Mouse (Mus musculus) cortical plate, adult 2 months (tissue): ENCODE results near the gene Atp2b2. TPM values are rescaled to one million over a fixed set of nuclear protein-coding genes. Genes with fewer than 3 reads are reported as not detected.

Experiments used
- H3K27ac ChIP-seq: fragments of 200-500 bp; 2 replicates; pipeline ENCODE4 v1.5.1; 2012; ENCODE audit warnings: low read length, control low read depth, inconsistent platforms; ENCODE audit not compliant: insufficient read depth
- H3K4me1 ChIP-seq: fragments of 200-500 bp; 2 replicates; pipeline ENCODE4 v1.6.1; 2011; ENCODE audit warnings: low read length; ENCODE audit not compliant: control insufficient read depth, insufficient read depth
- H3K4me3 ChIP-seq: fragments of 200-500 bp; 2 replicates; pipeline ENCODE4 v1.5.1; 2011; ENCODE audit warnings: mild to moderate bottlenecking, low read length, control low read depth; ENCODE audit not compliant: insufficient read depth
- CTCF ChIP-seq: fragments of 200-500 bp; IDR thresholded peaks from 2 replicates; pipeline ENCODE4 v1.5.1; 2011; ENCODE audit warnings: mild to moderate bottlenecking, control low read depth, low read length; ENCODE audit not compliant: insufficient read depth; ENCODE audit errors: extremely low read depth
- POLR2A ChIP-seq: fragments of 200-500 bp; IDR thresholded peaks from 2 replicates; pipeline ENCODE4 v1.6.1; 2011; ENCODE audit warnings: mild to moderate bottlenecking, low read length, control low read depth; ENCODE audit not compliant: insufficient read depth; ENCODE audit errors: extremely low read depth
- polyA plus RNA-seq: library from polyadenylated mRNA; depleted of rRNA; stranded (reverse); fragments of >200 nt; gene quantifications from 2 replicates; pipeline ENCODE4 v1.2.3, GENCODE M21; 2012

The Atp2b2 gene
- polyA plus RNA-seq, 1 experiment = 238 TPM

GRCm38 (mm10) chr6:113884806-113885205 lies 157.6 kb downstream of the Atp2b2 start:
- Histone ChIP-seq H3K27ac (no peak overlapping the region), H3K4me3 (no peak overlapping the region), H3K4me1 (peaks cover 38% of the 10 kb centered on the region)
- TF ChIP-seq CTCF (no peak), POLR2A (no peak)

GRCm38 (mm10) chr6:113883225-113883624 lies 159.2 kb downstream of the Atp2b2 start:
- TF ChIP-seq POLR2A (no peak), CTCF (no peak)
- Histone ChIP-seq H3K4me1 (peaks cover 30% of the 10 kb centered on the region), H3K27ac (peak overlapping the region; percentile 77; the same call in 1 of the 2 replicates), H3K4me3 (no peak overlapping the region)

GRCm38 (mm10) chr6:113882396-113882795 lies 160.0 kb downstream of the Atp2b2 start:
- Histone ChIP-seq H3K4me1 (peaks cover 27% of the 10 kb centered on the region), H3K27ac (peak overlapping the region; percentile 77), H3K4me3 (no peak overlapping the region)
- TF ChIP-seq CTCF (no peak), POLR2A (no peak)

DNA sequence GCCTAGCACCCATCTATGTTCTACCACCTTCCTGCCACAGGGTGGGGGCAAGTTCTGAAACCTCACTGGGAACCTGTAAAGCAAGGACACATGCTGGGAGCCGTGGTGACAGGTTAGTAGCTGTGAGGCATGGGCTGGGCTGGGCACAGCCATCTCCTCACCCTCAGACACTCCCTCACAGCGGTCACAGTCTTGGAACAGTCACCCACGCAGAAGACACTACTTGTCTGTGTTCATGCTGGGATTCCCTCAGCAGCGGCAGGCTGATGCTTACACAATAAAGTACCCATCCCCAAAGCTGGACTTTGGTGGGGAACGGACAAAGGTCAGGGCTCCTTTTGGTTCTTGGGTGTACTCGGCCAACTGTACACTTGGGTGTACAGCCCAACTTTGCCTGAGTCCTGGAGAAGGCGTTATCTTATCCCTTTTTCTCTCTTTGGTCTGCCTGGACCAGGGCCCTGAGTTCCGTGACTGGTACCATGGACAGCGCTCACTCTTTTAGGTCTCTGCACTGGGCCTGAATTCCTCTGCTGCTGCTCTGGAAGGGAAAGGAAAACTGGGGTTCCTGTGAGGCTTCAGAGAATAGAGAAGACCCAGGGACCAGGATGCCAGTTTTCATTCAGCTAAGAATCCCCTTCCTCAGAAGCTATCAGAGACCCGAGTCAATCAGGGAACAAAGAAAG lies 160.7 kb downstream of the Atp2b2 start:
- Histone ChIP-seq H3K4me3 (no peak overlapping the region), H3K4me1 (peaks cover 24% of the 10 kb centered on the region), H3K27ac (peak overlapping the region; percentile 58; the same call in 1 of the 2 replicates)
- TF ChIP-seq CTCF (no peak), POLR2A (no peak)

DNA sequence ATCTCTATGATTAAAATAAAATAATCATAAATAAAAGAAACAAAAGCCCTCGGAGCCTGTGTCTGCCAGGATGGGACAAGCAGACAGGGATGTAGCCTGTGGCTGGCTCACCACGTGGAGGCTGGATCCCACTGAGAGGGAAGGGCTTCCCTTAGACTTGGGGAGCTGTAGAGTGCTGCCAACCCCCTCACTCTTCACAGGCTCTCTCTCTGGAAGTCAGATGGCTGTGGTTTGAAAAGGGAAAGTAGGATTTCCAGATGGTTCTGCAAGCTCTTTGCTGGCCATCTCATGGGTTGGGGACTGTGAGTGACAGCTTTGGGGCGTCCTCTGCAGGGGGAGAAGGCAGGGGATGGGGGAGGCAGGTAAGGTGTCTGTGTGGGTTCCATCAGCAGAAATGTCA lies 163.0 kb downstream of the Atp2b2 start:
- Histone ChIP-seq H3K4me1 (peaks cover 26% of the 10 kb centered on the region), H3K27ac (no peak overlapping the region), H3K4me3 (no peak overlapping the region)
- TF ChIP-seq CTCF (no peak), POLR2A (no peak)

DNA sequence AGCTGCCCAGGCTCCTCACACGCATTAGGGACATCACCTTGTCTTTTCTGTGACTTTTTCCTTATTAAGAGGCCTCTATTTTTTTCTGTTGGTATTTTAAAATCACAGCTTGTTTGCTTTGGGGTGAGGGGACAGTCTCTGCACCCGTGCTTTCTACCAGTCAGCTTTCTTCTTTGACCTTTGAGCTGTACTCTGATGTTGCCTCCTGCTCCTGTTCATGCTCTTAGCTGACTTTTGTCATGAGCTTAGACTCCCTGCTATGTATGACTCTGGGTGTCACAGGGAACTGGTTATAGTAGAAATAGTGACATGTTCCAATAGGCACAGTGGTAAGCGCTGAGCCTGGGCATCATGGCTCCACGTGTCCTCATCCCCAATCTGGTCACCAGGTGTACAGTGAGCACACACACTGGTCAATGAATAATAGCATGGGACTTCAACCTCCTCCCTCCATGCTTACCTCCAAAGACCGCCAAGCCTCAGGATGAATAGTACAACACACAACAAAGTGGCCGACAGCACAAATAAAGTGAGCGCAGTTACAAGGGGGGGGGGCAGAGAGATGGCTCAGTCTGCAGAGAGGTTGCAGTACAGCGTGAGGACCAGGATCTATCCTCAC lies 163.8 kb downstream of the Atp2b2 start:
- Histone ChIP-seq H3K4me1 (peaks cover 28% of the 10 kb centered on the region), H3K4me3 (no peak overlapping the region), H3K27ac (no peak overlapping the region)
- TF ChIP-seq POLR2A (no peak), CTCF (no peak)

- H3K4me3 ChIP-seq = no peak overlapping the region
- no peak overlapping the region for H3K27ac ChIP-seq
- TF ChIP-seq CTCF (no peak), POLR2A (no peak)
- H3K4me1 ChIP-seq = peaks cover 30% of the 10 kb centered on the region
These were observed 165.8 kb downstream of the Atp2b2 start for GRCm38 (mm10) chr6:113876585-113876984.

- Histone ChIP-seq H3K27ac (no peak overlapping the region), H3K4me1 (peaks cover 26% of the 10 kb centered on the region), H3K4me3 (no peak overlapping the region)
- TF ChIP-seq POLR2A (no peak), CTCF (no peak)
These were observed 167.2 kb downstream of the Atp2b2 start for GRCm38 (mm10) chr6:113875201-113875600.

GRCm38 (mm10) chr6:113872654-113873053 lies 169.8 kb downstream of the Atp2b2 start:
- H3K27ac ChIP-seq = no peak overlapping the region
- H3K4me1 ChIP-seq = peaks cover 25% of the 10 kb centered on the region
- TF ChIP-seq POLR2A (no peak), CTCF (no peak)
- H3K4me3 ChIP-seq = no peak overlapping the region

- H3K4me3 ChIP-seq = no peak overlapping the region
- peaks cover 24% of the 10 kb centered on the region for H3K4me1 ChIP-seq
- H3K27ac ChIP-seq = no peak overlapping the region
- no peak for TF ChIP-seq POLR2A
- no peak for TF ChIP-seq CTCF
These were observed 171.6 kb downstream of the Atp2b2 start for GRCm38 (mm10) chr6:113870775-113871174.

DNA sequence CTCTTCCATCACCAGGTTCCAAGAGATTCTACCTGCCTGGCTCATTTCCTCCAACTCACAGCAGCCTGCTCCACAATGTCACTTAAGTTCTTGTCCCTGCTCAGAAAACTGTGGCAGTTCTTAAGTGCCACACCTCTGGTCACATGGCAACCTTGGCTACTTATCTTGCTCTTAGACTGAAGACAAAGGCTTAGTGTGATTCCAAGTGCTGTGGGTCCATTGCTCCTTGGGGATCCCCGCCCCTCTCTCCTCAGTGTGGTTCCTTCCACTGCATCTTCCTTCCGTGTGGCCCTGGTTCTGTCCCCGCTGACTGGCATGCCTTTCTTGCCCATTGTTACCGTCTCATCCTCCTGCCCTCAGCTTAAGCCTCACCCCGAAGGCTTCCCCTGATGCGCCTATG lies 173.9 kb downstream of the Atp2b2 start:
- Histone ChIP-seq H3K4me3 (no peak overlapping the region), H3K27ac (no peak overlapping the region), H3K4me1 (peaks cover 24% of the 10 kb centered on the region)
- TF ChIP-seq CTCF = no peak
- no peak for TF ChIP-seq POLR2A
